Mouse (Mus musculus) cerebellum, postnatal 14 days (tissue): Measurements from ENCODE around the gene Hnrnpdl.

Experiments
- DNase-seq, 2 experiments: peaks; one replicate each; pipeline ENCODE4 v3.0.0; 2021; ENCODE audit warnings: mixed read lengths in 2 of 2

Gene Hnrnpdl

GRCm38 (mm10) chr5:100046096-100046495 is 6.6 kb upstream of the Hnrnpdl start:
- no peak for DNase-seq

GRCm38 (mm10) chr5:100044621-100045020 is 5.2 kb upstream of the Hnrnpdl start:
- DNase-seq: no peak

GRCm38 (mm10) chr5:100044030-100044429 is 4.6 kb upstream of the Hnrnpdl start:
- DNase-seq: no peak

- DNase-seq: peak; percentile 80 to 86
Measured at GRCm38 (mm10) chr5:100043361-100043760, 3.9 kb upstream of the Hnrnpdl start.

- no peak for DNase-seq
Measured at GRCm38 (mm10) chr5:100042467-100042866, 3.0 kb upstream of the Hnrnpdl start.

- no peak for DNase-seq
Measured at GRCm38 (mm10) chr5:100041272-100041671, 1.8 kb upstream of the Hnrnpdl start.

- DNase-seq: peak in 1 of 2 experiments; percentile 60
Measured at GRCm38 (mm10) chr5:100040281-100040784, 869 bp upstream of the Hnrnpdl start.

GRCm38 (mm10) chr5:100038714-100039601 is 506 bp downstream of the Hnrnpdl start:
- DNase-seq: peak; percentile 97 to 99

- DNase-seq: peak; percentile 91 to 96
Measured at GRCm38 (mm10) chr5:100037965-100038713, 1.3 kb downstream of the Hnrnpdl start.

- no peak for DNase-seq
Measured at GRCm38 (mm10) chr5:100036681-100037080, 2.8 kb downstream of the Hnrnpdl start.

GRCm38 (mm10) chr5:100035950-100036349 is 3.5 kb downstream of the Hnrnpdl start:
- peak in 1 of 2 experiments; percentile 49 for DNase-seq

GRCm38 (mm10) chr5:100032646-100033045 is 6.8 kb downstream of the Hnrnpdl start:
- DNase-seq: no peak

- DNase-seq: no peak
Measured at GRCm38 (mm10) chr5:100032107-100032506, 7.4 kb downstream of the Hnrnpdl start.

- DNase-seq: no peak
Measured at GRCm38 (mm10) chr5:100030069-100030468, 9.4 kb downstream of the Hnrnpdl start.

- no peak for DNase-seq
Measured at GRCm38 (mm10) chr5:100024868-100025267, 14.6 kb downstream of the Hnrnpdl start.

GRCm38 (mm10) chr5:100024403-100024802 is 15.1 kb downstream of the Hnrnpdl start:
- peak; percentile 68 to 73 for DNase-seq

GRCm38 (mm10) chr5:100020089-100020488 is 19.4 kb downstream of the Hnrnpdl start:
- no peak for DNase-seq

- no peak for DNase-seq
Measured at GRCm38 (mm10) chr5:100012599-100012998, 26.9 kb downstream of the Hnrnpdl start.

GRCm38 (mm10) chr5:100008485-100008884 is 31.0 kb downstream of the Hnrnpdl start:
- no peak for DNase-seq

GRCm38 (mm10) chr5:100007040-100007375 is 32.5 kb downstream of the Hnrnpdl start:
- DNase-seq: peak in 1 of 2 experiments; percentile 19

- no peak for DNase-seq
Measured at GRCm38 (mm10) chr5:100006324-100007039, 33.0 kb downstream of the Hnrnpdl start.

- DNase-seq: no peak
Measured at GRCm38 (mm10) chr5:100005896-100006295, 33.6 kb downstream of the Hnrnpdl start.

- no peak for DNase-seq
Measured at GRCm38 (mm10) chr5:100005431-100005830, 34.0 kb downstream of the Hnrnpdl start.
